Mouse (Mus musculus) kidney, adult 2 months (tissue): ENCODE data around the gene Samd13.

Experiments used
- CTCF ChIP-seq: fragments of 200-500 bp; conservative IDR thresholded peaks from 2 replicates; pipeline ENCODE4 v1.5.1; 2011; ENCODE audit warnings: low read depth, mild to moderate bottlenecking, control low read depth, low read length, moderate library complexity, mixed read lengths; ENCODE audit not compliant: insufficient read depth, insufficient read length
- POLR2A ChIP-seq: fragments of 200-500 bp; IDR thresholded peaks from one replicate; pipeline ENCODE4 v1.6.1; 2011; ENCODE audit warnings: low read depth, low read length, control low read depth

DNA sequence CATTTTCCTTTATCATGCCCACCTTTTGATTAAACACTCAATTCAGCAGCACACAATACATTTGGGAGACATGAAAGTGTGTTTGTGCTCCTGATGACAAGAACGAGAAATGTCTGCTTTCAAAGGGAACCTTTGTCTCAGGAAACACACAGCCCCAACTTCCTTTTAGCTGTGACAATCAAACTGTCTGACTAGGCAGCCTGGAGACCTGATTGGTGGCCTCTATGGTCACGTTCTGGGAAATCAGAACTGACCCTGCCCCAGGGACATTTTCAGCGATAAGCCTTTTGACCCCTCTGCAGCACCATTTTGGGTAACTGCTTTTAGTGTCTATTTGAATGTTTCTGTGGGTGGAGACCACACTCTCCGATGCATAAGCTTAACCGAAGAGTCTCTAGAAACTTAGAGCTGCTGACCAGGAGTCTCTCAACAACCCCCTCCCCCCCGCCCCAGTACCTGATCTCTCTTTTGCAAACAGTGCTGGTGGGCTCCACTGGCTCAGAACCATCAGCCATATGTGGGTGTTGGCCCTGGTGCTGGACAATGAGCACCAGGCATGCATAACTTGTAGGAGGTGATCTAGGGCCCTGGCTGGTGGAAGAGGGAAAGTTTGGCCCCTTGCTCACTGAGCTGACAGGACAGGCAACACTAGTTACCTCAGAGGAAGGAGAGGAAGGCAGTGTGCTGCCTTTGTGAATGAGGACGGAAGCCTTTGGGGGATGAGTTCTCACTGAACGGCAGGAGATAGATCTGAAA is 57.0 kb downstream of the Samd13 start:
- no peak for TF ChIP-seq CTCF
- no peak for TF ChIP-seq POLR2A
